Mouse (Mus musculus) testis, adult 2 months (tissue): ENCODE measurements around the gene Macf1. TPM values are rescaled to one million over a fixed set of nuclear protein-coding genes. Genes with fewer than 3 reads are reported as not detected.

Experiments used
- H3K27ac ChIP-seq: fragments of 200-500 bp; 2 replicates; pipeline ENCODE4 v1.5.1; 2012; ENCODE audit warnings: low read depth, low read length; ENCODE audit not compliant: control insufficient read depth, insufficient read depth
- H3K27me3 ChIP-seq: fragments of 200-500 bp; 2 replicates; pipeline ENCODE4 v1.6.1; 2012; ENCODE audit warnings: mild to moderate bottlenecking, low read length, moderate library complexity; ENCODE audit not compliant: control insufficient read depth, insufficient read depth
- H3K36me3 ChIP-seq: fragments of 200-500 bp; 2 replicates; pipeline ENCODE4 v1.6.1; 2012; ENCODE audit warnings: mild to moderate bottlenecking, low read length; ENCODE audit not compliant: control insufficient read depth, insufficient read depth
- H3K4me1 ChIP-seq: fragments of 200-500 bp; 2 replicates; pipeline ENCODE4 v1.6.1; 2012; ENCODE audit warnings: low read length; ENCODE audit not compliant: control insufficient read depth, insufficient read depth
- H3K4me3 ChIP-seq: fragments of 200-500 bp; 2 replicates; pipeline ENCODE4 v1.5.1; 2012; ENCODE audit warnings: low read depth, mild to moderate bottlenecking, low read length, moderate library complexity, mixed read lengths; ENCODE audit not compliant: control insufficient read depth
- CTCF ChIP-seq: fragments of 200-500 bp; IDR thresholded peaks from 2 replicates; pipeline ENCODE4 v1.5.1; 2012; ENCODE audit warnings: low read depth, mild to moderate bottlenecking, inconsistent platforms, low read length, moderate library complexity; ENCODE audit not compliant: control insufficient read depth, insufficient read depth, insufficient replicate concordance
- POLR2A ChIP-seq: fragments of 200-500 bp; IDR thresholded peaks from 2 replicates; pipeline ENCODE4 v1.6.1; 2012; ENCODE audit warnings: low read depth, mild to moderate bottlenecking, inconsistent platforms, low read length, moderate library complexity; ENCODE audit not compliant: control insufficient read depth
- polyA plus RNA-seq: library from polyadenylated mRNA; depleted of rRNA; stranded (reverse); fragments of >200 nt; gene quantifications from 2 replicates; pipeline ENCODE4 v1.2.3, GENCODE M21; 2012; rRNA removed

Gene Macf1
- polyA plus RNA-seq, 1 experiment = 24.4 TPM

DNA sequence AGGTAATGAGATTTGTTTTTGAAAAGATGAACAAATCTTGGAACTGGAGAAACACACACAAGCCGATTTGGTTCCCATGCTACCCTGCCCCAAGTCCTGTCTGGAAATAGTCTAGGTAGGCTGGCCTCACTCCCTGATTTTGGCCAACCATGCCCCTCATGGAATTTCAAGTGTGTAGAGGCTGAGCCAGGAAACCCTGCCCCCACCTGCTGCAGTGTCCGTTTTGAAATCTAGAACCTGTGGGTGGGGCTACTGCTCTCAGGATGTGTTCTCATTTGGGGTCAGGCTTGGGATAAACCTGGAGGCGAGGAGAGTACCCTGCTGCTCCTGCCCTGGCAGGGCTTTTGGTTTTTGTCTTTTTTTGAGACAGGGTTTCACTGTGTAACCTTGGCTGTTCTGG lies 375.9 kb downstream of the Macf1 start:
- Histone ChIP-seq H3K27me3 (no peaks in the 10 kb centered on the region), H3K27ac (no peak overlapping the region), H3K4me3 (no peak overlapping the region), H3K4me1 (peaks cover 8% of the 10 kb centered on the region), H3K36me3 (no peaks in the 10 kb centered on the region)
- TF ChIP-seq POLR2A = no peak
- no peak for TF ChIP-seq CTCF

DNA sequence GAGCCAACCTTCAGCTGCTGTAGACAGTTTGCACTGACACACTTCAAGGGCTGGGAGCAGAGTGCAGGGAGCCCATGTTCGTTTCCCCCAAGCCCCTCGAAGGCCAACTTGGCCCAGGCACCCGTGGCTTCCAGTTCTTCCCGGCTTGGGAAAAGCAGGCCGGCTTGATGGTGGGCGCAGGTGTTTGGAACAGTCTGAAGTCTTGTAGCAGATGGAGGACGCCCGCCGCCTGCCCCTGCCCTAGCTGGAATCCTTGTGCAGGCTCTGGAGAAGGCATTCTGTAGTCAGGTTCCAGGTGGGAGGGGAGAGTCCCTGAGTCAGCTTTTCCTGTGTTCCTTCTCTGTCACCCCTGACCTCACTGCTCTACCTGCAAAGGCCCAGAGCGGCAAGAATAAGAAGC lies 377.2 kb downstream of the Macf1 start:
- TF ChIP-seq POLR2A (no peak), CTCF (no peak)
- H3K4me1 ChIP-seq = peaks cover 8% of the 10 kb centered on the region
- H3K27ac ChIP-seq = no peak overlapping the region
- H3K4me3 ChIP-seq = no peak overlapping the region
- H3K27me3 ChIP-seq = no peaks in the 10 kb centered on the region
- H3K36me3 ChIP-seq = no peaks in the 10 kb centered on the region

DNA sequence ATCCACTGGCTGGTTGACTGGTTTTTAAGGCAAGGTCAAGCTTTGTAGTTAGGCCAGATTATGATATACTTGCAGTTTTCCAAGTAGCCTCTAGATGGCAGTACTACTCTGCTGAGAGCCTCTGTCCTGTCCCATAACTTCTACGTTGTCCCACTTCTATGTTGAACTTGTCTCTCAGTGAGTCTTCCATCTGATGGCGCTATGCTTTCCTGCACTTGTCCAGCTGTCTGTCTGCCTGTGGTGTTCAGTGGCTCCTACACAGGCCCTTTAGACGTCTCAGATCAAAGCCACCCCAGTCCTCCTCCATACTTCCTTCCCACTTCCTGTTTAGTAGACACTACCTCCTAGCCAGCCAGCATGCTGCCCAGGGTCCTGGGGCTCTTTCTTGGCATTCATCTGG lies 378.4 kb downstream of the Macf1 start:
- Histone ChIP-seq H3K4me3 (no peak overlapping the region), H3K4me1 (peaks cover 8% of the 10 kb centered on the region), H3K27ac (no peak overlapping the region), H3K36me3 (no peaks in the 10 kb centered on the region), H3K27me3 (no peaks in the 10 kb centered on the region)
- TF ChIP-seq POLR2A (no peak), CTCF (peak; percentile 17; the same call in 1 of the 2 replicates)

Other genes with a start within 250 kb of the Macf1 start
- gene Ndufs5, start 33.8 kb upstream of the Macf1 start, polyA plus RNA-seq = 84.6 and 117 TPM in 2 replicates
- 41.6 and 42.9 TPM in 2 replicates for gene Akirin1, start 66.0 kb upstream of the Macf1 start, polyA plus RNA-seq
- gene Rhbdl2, start 103.5 kb upstream of the Macf1 start, polyA plus RNA-seq = 2.8 and 3.4 TPM in 2 replicates
- 54.4 and 63.4 TPM in 2 replicates for gene 4933427I04Rik, start 175.3 kb upstream of the Macf1 start, polyA plus RNA-seq
- gene Mycbp, start 220.5 kb upstream of the Macf1 start, polyA plus RNA-seq = 49.1 and 53.2 TPM in 2 replicates
- 24.9 and 27.7 TPM in 2 replicates for gene Rragc, start 233.1 kb upstream of the Macf1 start, polyA plus RNA-seq
- 0.70 and 0.88 TPM in 2 replicates for gene 4930535I16Rik, start 233.7 kb upstream of the Macf1 start, polyA plus RNA-seq